Mouse (Mus musculus) activated CD4-positive, CD25-positive, alpha-beta regulatory T cell, adult 9 weeks (primary cell): ENCODE measurements around the gene Zfp941. TPM values are rescaled to one million over a fixed set of nuclear protein-coding genes. Genes with fewer than 3 reads are reported as not detected.

ENCODE experiments used
- polyA plus RNA-seq: library from polyadenylated mRNA; unstranded; fragments of 100-300 nt; shearing (Covaris generic); gene quantifications from one replicate; pipeline ENCODE4 v1.2.1, GENCODE M21; 2017

The Zfp941 gene
- polyA plus RNA-seq: 0.23 TPM

GRCm38 (mm10) chr7:140821653-140822329 lies at the start of gene Zfp941:
TSS of gene Zfp941 (minus strand) at chr7:140822178.

GRCm38 (mm10) chr7:140857550-140858505 lies 35.9 kb upstream of the Zfp941 start, which contains the start of gene Bet1l:
TSS of gene Bet1l (minus strand) at chr7:140857577.

GRCm38 (mm10) chr7:140856785-140857549 lies 35.0 kb upstream of the Zfp941 start, which contains the start of gene Ric8a:
TSS of gene Ric8a (plus strand) at chr7:140856957.

GRCm38 (mm10) chr7:140855860-140856784 lies 34.1 kb upstream of the Zfp941 start, which contains the start of gene Gm45785:
TSS of gene Gm45785 (minus strand) at chr7:140856331.

GRCm38 (mm10) chr7:140847755-140848580 lies 26.0 kb upstream of the Zfp941 start, which contains the start of gene Odf3:
TSS of gene Odf3 (plus strand) at chr7:140847805.

GRCm38 (mm10) chr7:140844905-140845665 lies 23.1 kb upstream of the Zfp941 start, which contains the start of gene Scgb1c1:
TSS of gene Scgb1c1 (plus strand) at chr7:140845547.

GRCm38 (mm10) chr7:140834968-140835757 lies 13.2 kb upstream of the Zfp941 start, which contains the start of gene Urah:
TSS of gene Urah (plus strand) at chr7:140835018.

GRCm38 (mm10) chr7:140787406-140788052 lies 34.4 kb downstream of the Zfp941 start, which contains the start of gene Syce1:
TSS of gene Syce1 (minus strand) at chr7:140787852.

GRCm38 (mm10) chr7:140763447-140764020 lies 58.4 kb downstream of the Zfp941 start, which contains the start of gene Cyp2e1:
TSS of gene Cyp2e1 (plus strand) at chr7:140763739.

Other genes with a start within 250 kb of the Zfp941 start
- gene Olfr46, start 220.9 kb downstream of the Zfp941 start, polyA plus RNA-seq: not detected
- not detected for gene Olfr61, start 193.2 kb downstream of the Zfp941 start, polyA plus RNA-seq
- gene Olfr53, start 175.7 kb downstream of the Zfp941 start, polyA plus RNA-seq: not detected
- not detected for gene Olfr539, start 162.2 kb downstream of the Zfp941 start, polyA plus RNA-seq
- gene Olfr45, start 140.2 kb downstream of the Zfp941 start, polyA plus RNA-seq: 0.09 TPM
- gene Olfr541, start 124.9 kb downstream of the Zfp941 start, polyA plus RNA-seq: not detected
- not detected for gene Cyp2e1, start 58.4 kb downstream of the Zfp941 start, polyA plus RNA-seq
- gene Syce1, start 34.3 kb downstream of the Zfp941 start, polyA plus RNA-seq: 0.18 TPM
- not detected for gene Urah, start 12.8 kb upstream of the Zfp941 start, polyA plus RNA-seq
- gene Scgb1c1, start 23.4 kb upstream of the Zfp941 start, polyA plus RNA-seq: not detected
- not detected for gene Odf3, start 25.6 kb upstream of the Zfp941 start, polyA plus RNA-seq
- not detected for gene Gm45785, start 34.2 kb upstream of the Zfp941 start, polyA plus RNA-seq
- 138 TPM for gene Ric8a, start 34.8 kb upstream of the Zfp941 start, polyA plus RNA-seq
- gene Bet1l, start 35.4 kb upstream of the Zfp941 start, polyA plus RNA-seq: 52.1 TPM
- 226 TPM for gene Psmd13, start 59.8 kb upstream of the Zfp941 start, polyA plus RNA-seq
- 10.2 TPM for gene Sirt3, start 60.1 kb upstream of the Zfp941 start, polyA plus RNA-seq
- gene Cox8b, start 78.3 kb upstream of the Zfp941 start, polyA plus RNA-seq: not detected
- gene Nlrp6, start 98.7 kb upstream of the Zfp941 start, polyA plus RNA-seq: not detected
- gene Pgghg, start 119.2 kb upstream of the Zfp941 start, polyA plus RNA-seq: 39.5 TPM
- gene Ifitm5, start 128.1 kb upstream of the Zfp941 start, polyA plus RNA-seq: 0.73 TPM
- gene Gm45717, start 133.8 kb upstream of the Zfp941 start, polyA plus RNA-seq: not detected
- 27.5 TPM for gene Ifitm2, start 133.8 kb upstream of the Zfp941 start, polyA plus RNA-seq
- gene Ifitm1, start 145.0 kb upstream of the Zfp941 start, polyA plus RNA-seq: not detected
- gene Ifitm3, start 188.6 kb upstream of the Zfp941 start, polyA plus RNA-seq: 16.4 TPM
- gene Ifitm6, start 195.7 kb upstream of the Zfp941 start, polyA plus RNA-seq: not detected
- not detected for gene Gm17387, start 207.0 kb upstream of the Zfp941 start, polyA plus RNA-seq
- gene B4galnt4, start 238.9 kb upstream of the Zfp941 start, polyA plus RNA-seq: 13.8 TPM